Mouse (Mus musculus) erythroblast, embryonic 14.5 days (primary cell): Measurements from ENCODE around the gene 4933411K16Rik. TPM values are rescaled to one million over a fixed set of nuclear protein-coding genes. Genes with fewer than 3 reads are reported as not detected.

ENCODE experiments used
- H3K27me3 ChIP-seq: 2 replicates; pipeline ENCODE4 v1.6.1; 2012; ENCODE audit warnings: inconsistent platforms; ENCODE audit not compliant: control insufficient read depth
- H3K36me3 ChIP-seq: 2 replicates; pipeline ENCODE4 v1.6.1; 2012; ENCODE audit warnings: mild to moderate bottlenecking, inconsistent platforms; ENCODE audit not compliant: control insufficient read depth
- H3K4me1 ChIP-seq: 2 replicates; pipeline ENCODE4 v1.6.1; 2012; ENCODE audit warnings: inconsistent platforms; ENCODE audit not compliant: control insufficient read depth
- H3K4me3 ChIP-seq: replicated peaks from 2 replicates; pipeline ENCODE3; 2012; ENCODE audit warnings: moderate library complexity, mild to moderate bottlenecking, inconsistent platforms
- H3K9me3 ChIP-seq: 2 replicates; pipeline ENCODE4 v1.6.1; 2012; ENCODE audit warnings: low read length, inconsistent platforms, mixed read lengths; ENCODE audit not compliant: control insufficient read depth
- GATA1 ChIP-seq: IDR thresholded peaks from 2 replicates; pipeline ENCODE4 v1.6.1; 2012; ENCODE audit warnings: low read length, inconsistent platforms, mixed read lengths
- TAL1 ChIP-seq: IDR thresholded peaks from 3 replicates; pipeline ENCODE4 v1.6.1; 2012; ENCODE audit warnings: low read length, inconsistent platforms, mixed read lengths
- polyA plus RNA-seq: library from polyadenylated mRNA; stranded (reverse); fragments of >175 nt; gene quantifications from 2 replicates; pipeline ENCODE4 v1.2.3, GENCODE M21; 2012

Gene 4933411K16Rik
- polyA plus RNA-seq, 1 experiment: not detected

GRCm38 (mm10) chr19:42085690-42086089, 33.6 kb downstream of the 4933411K16Rik start:
- TF ChIP-seq GATA1: no peak
- TF ChIP-seq TAL1: no peak
- Histone ChIP-seq H3K9me3 (peaks cover 2% of the 10 kb centered on the region; the same call in 1 of the 2 replicates), H3K36me3 (no peaks in the 10 kb centered on the region), H3K4me3 (peak overlapping the region; percentile 80), H3K4me1 (peaks cover 30% of the 10 kb centered on the region), H3K27me3 (no peaks in the 10 kb centered on the region)

- Histone ChIP-seq H3K27me3 (no peaks in the 10 kb centered on the region), H3K36me3 (no peaks in the 10 kb centered on the region), H3K4me1 (peaks cover 34% of the 10 kb centered on the region), H3K9me3 (peaks cover 2% of the 10 kb centered on the region; the same call in 1 of the 2 replicates), H3K4me3 (peak within 1 kb of the TSS; percentile 80)
- TF ChIP-seq TAL1: no peak
- TF ChIP-seq GATA1: no peak
Observed at GRCm38 (mm10) chr19:42086166-42086565, 34.1 kb downstream of the 4933411K16Rik start, which contains the start of gene Morn4. Morn4 (minus strand) TSS chr19:42086357.

- peaks cover 7% of the 10 kb centered on the region for H3K36me3 ChIP-seq
- TF ChIP-seq TAL1 (no peak), GATA1 (no peak)
Observed at GRCm38 (mm10) chr19:42089103-42089747, 37.2 kb downstream of the 4933411K16Rik start.

GRCm38 (mm10) chr19:42089748-42090595, 37.9 kb downstream of the 4933411K16Rik start, which contains the start of gene Pi4k2a:
Pi4k2a (plus strand) TSS chr19:42090470.
- Histone ChIP-seq H3K27me3 (no peaks in the 10 kb centered on the region), H3K4me3 (peak within 1 kb of the TSS; percentile 95), H3K36me3 (peaks cover 13% of the 10 kb centered on the region), H3K9me3 (peaks cover 2% of the 10 kb centered on the region; the same call in 1 of the 2 replicates), H3K4me1 (peaks cover 44% of the 10 kb centered on the region)
- TF ChIP-seq TAL1 (no peak), GATA1 (0 out of 2 replicates have a peak, but pooled peaks have one; percentile 9)

More at GRCm38 (mm10) chr19:42089103-42089747, 37.2 kb downstream of the 4933411K16Rik start:
- Histone ChIP-seq H3K27me3 (no peaks in the 10 kb centered on the region), H3K4me1 (peaks cover 44% of the 10 kb centered on the region), H3K4me3 (peak overlapping the region; percentile 95), H3K9me3 (peaks cover 2% of the 10 kb centered on the region; the same call in 1 of the 2 replicates)

GRCm38 (mm10) chr19:42090637-42091141, 38.6 kb downstream of the 4933411K16Rik start:
- H3K36me3 ChIP-seq: peaks cover 15% of the 10 kb centered on the region
- H3K9me3 ChIP-seq: peaks cover 2% of the 10 kb centered on the region; the same call in 1 of the 2 replicates
- TF ChIP-seq GATA1: no peak
- no peak for TF ChIP-seq TAL1
- H3K4me3 ChIP-seq: peak overlapping the region; percentile 95
- no peaks in the 10 kb centered on the region for H3K27me3 ChIP-seq
- H3K4me1 ChIP-seq: peaks cover 40% of the 10 kb centered on the region

- peaks cover 22% of the 10 kb centered on the region for H3K36me3 ChIP-seq
- no peak overlapping the region for H3K4me3 ChIP-seq
- peaks cover 2% of the 10 kb centered on the region; the same call in 1 of the 2 replicates for H3K4me1 ChIP-seq
- no peaks in the 10 kb centered on the region for H3K9me3 ChIP-seq
- TF ChIP-seq GATA1: no peak
- TF ChIP-seq TAL1: no peak
- H3K27me3 ChIP-seq: no peaks in the 10 kb centered on the region
Observed at GRCm38 (mm10) chr19:42099406-42099805, 47.4 kb downstream of the 4933411K16Rik start.

Other genes starting within 250 kb of the 4933411K16Rik start
- gene Frat1, start 222.3 kb upstream of the 4933411K16Rik start, polyA plus RNA-seq: 2.3 and 2.8 TPM in 2 replicates
- 8.4 and 10.4 TPM in 2 replicates for gene Frat2, start 204.1 kb upstream of the 4933411K16Rik start, polyA plus RNA-seq
- 1.1 TPM in 2 replicates for gene Rrp12, start 156.1 kb upstream of the 4933411K16Rik start, polyA plus RNA-seq
- gene Pgam1, start 140.3 kb upstream of the 4933411K16Rik start, polyA plus RNA-seq: 6.9 and 7.3 TPM in 2 replicates
- gene Exosc1, start 118.8 kb upstream of the 4933411K16Rik start, polyA plus RNA-seq: 0.70 and 0.94 TPM in 2 replicates
- gene Zdhhc16, start 118.8 kb upstream of the 4933411K16Rik start, polyA plus RNA-seq: 3.1 and 3.2 TPM in 2 replicates
- gene Mms19, start 71.1 kb upstream of the 4933411K16Rik start, polyA plus RNA-seq: 0.54 and 0.65 TPM in 2 replicates
- gene Ubtd1, start 70.5 kb upstream of the 4933411K16Rik start, polyA plus RNA-seq: 0.10 and 0.30 TPM in 2 replicates
- 0.12 TPM in 1 of 2 replicates, not detected in the other for gene Ankrd2, start 16.2 kb upstream of the 4933411K16Rik start, polyA plus RNA-seq
- gene Hoga1, start 6.6 kb upstream of the 4933411K16Rik start, polyA plus RNA-seq: not detected in 2 replicates
- 0.10 and 0.19 TPM in 2 replicates for gene Morn4, start 34.1 kb downstream of the 4933411K16Rik start, polyA plus RNA-seq
- gene Pi4k2a, start 38.2 kb downstream of the 4933411K16Rik start, polyA plus RNA-seq: 1.7 and 1.8 TPM in 2 replicates
- gene Avpi1, start 76.8 kb downstream of the 4933411K16Rik start, polyA plus RNA-seq: 1.3 and 1.7 TPM in 2 replicates
- gene Marveld1, start 95.2 kb downstream of the 4933411K16Rik start, polyA plus RNA-seq: 0.05 TPM in 2 replicates
- gene Zfyve27, start 111.7 kb downstream of the 4933411K16Rik start, polyA plus RNA-seq: 0.67 and 0.73 TPM in 2 replicates
- not detected in 2 replicates for gene Sfrp5, start 150.0 kb downstream of the 4933411K16Rik start, polyA plus RNA-seq
- not detected in 2 replicates for gene Golga7b, start 195.3 kb downstream of the 4933411K16Rik start, polyA plus RNA-seq